Mouse (Mus musculus) limb, embryonic 12.5 days (tissue): ENCODE measurements around the gene Hebp1. TPM values are rescaled to one million over a fixed set of nuclear protein-coding genes. Genes with fewer than 3 reads are reported as not detected.
A peak's percentile ranks its signal among the peaks of the same experiment; 100 is the strongest.

Source experiments
- ATAC-seq: fragments of 200-750 bp; cut with Nextera tagmentation; 2 replicates; pipeline ENCODE4 v1.8.0; 2017; ENCODE audit warnings: low read depth, moderate TSS enrichment; ENCODE audit not compliant: insufficient number of reproducible peaks, insufficient read depth, low FRiP score, low TSS enrichment
- H3K27ac ChIP-seq: fragments of 300-500 bp; sonication (generic); 2 replicates; pipeline ENCODE4 v1.5.1; 2016; ENCODE audit warnings: mild to moderate bottlenecking, moderate library complexity
- H3K27me3 ChIP-seq: fragments of 300-500 bp; sonication (generic); 2 replicates; pipeline ENCODE4 v1.6.1; 2016; ENCODE audit warnings: mild to moderate bottlenecking, moderate library complexity
- H3K36me3 ChIP-seq: fragments of 300-500 bp; sonication (generic); 2 replicates; pipeline ENCODE4 v1.6.1; 2016; ENCODE audit warnings: mild to moderate bottlenecking, moderate library complexity
- H3K4me1 ChIP-seq: fragments of 300-500 bp; sonication (generic); replicated peaks from 2 replicates; pipeline ENCODE4 v1.6.1; 2016
- H3K4me2 ChIP-seq: fragments of 300-500 bp; sonication (generic); 2 replicates; pipeline ENCODE4 v1.6.1; 2016; ENCODE audit warnings: mild to moderate bottlenecking, moderate library complexity
- H3K4me3 ChIP-seq: fragments of 300-500 bp; sonication (generic); replicated peaks from 2 replicates; pipeline ENCODE4 v1.5.1; 2016; ENCODE audit warnings: mild to moderate bottlenecking
- H3K9ac ChIP-seq: fragments of 300-500 bp; sonication (generic); replicated peaks from 2 replicates; pipeline ENCODE4 v1.6.1; 2016; ENCODE audit warnings: mild to moderate bottlenecking, moderate library complexity
- H3K9me3 ChIP-seq: fragments of 300-500 bp; sonication (generic); 2 replicates; pipeline ENCODE4 v1.6.1; 2016; ENCODE audit warnings: mild to moderate bottlenecking, moderate library complexity
- WGBS: fragments of 180-500 bp; shearing (Covaris S2); methylation state at CpG from one replicate; pipeline ENCODE4 v1.1.7; 2016; 5-methylcytosine and 5-hydroxymethylcytosine counted together
- polyA plus RNA-seq: library from polyadenylated mRNA; unstranded; fragments of >200 nt; fragmentation: Nextera tagmentation; extraction: Ambion mirVana; gene quantifications from 2 replicates; pipeline ENCODE4 v1.2.1, GENCODE M21; 2016

Hebp1 gene
- polyA plus RNA-seq, 1 experiment from 2014 or later: 8.4 TPM

- 71% methylated on average over 4 of the region's 4 CpGs for whole genome bisulfite sequencing
- H3K4me2 ChIP-seq: no peak overlapping the region
- no peak overlapping the region for H3K27ac ChIP-seq
- no peaks in the 10 kb centered on the region for H3K36me3 ChIP-seq
- H3K4me1 ChIP-seq: no peaks in the 10 kb centered on the region
- no peaks in the 10 kb centered on the region for H3K27me3 ChIP-seq
- H3K4me3 ChIP-seq: no peak overlapping the region
- no peak overlapping the region for H3K9ac ChIP-seq
- no peaks in the 10 kb centered on the region for H3K9me3 ChIP-seq
- ATAC-seq: no peak
Observed at GRCm38 (mm10) chr6:135161356-135161755, 36.5 kb downstream of the Hebp1 start.

- H3K36me3 ChIP-seq: no peaks in the 10 kb centered on the region
- no peak overlapping the region for H3K4me3 ChIP-seq
- no peak overlapping the region for H3K4me2 ChIP-seq
- ATAC-seq: no peak
- 74% methylated on average over 4 of the region's 4 CpGs for WGBS
- H3K27me3 ChIP-seq: no peaks in the 10 kb centered on the region
- no peak overlapping the region for H3K9ac ChIP-seq
- H3K9me3 ChIP-seq: no peaks in the 10 kb centered on the region
- H3K27ac ChIP-seq: no peak overlapping the region
- H3K4me1 ChIP-seq: no peaks in the 10 kb centered on the region
Observed at GRCm38 (mm10) chr6:135158509-135158908, 39.3 kb downstream of the Hebp1 start.

- Histone ChIP-seq H3K4me1 (no peaks in the 10 kb centered on the region), H3K27me3 (no peaks in the 10 kb centered on the region), H3K9ac (no peak overlapping the region), H3K9me3 (peaks cover 4% of the 10 kb centered on the region; the same call in 1 of the 2 replicates), H3K4me3 (no peak overlapping the region), H3K4me2 (no peak overlapping the region), H3K36me3 (no peaks in the 10 kb centered on the region), H3K27ac (no peak overlapping the region)
- ATAC-seq: no peak
- WGBS: 72% methylated on average over 4 of the region's 4 CpGs
Observed at GRCm38 (mm10) chr6:135157496-135157895, 40.3 kb downstream of the Hebp1 start.

GRCm38 (mm10) chr6:135156597-135156996 lies 41.2 kb downstream of the Hebp1 start:
- no peak overlapping the region for H3K4me3 ChIP-seq
- WGBS: 79% methylated on average over 8 of the region's 8 CpGs
- no peak; the same call in 1 of the 2 replicates for ATAC-seq

GRCm38 (mm10) chr6:135153719-135154118 lies 44.1 kb downstream of the Hebp1 start:
- Histone ChIP-seq H3K9ac (no peak overlapping the region), H3K9me3 (peaks cover 4% of the 10 kb centered on the region; the same call in 1 of the 2 replicates), H3K4me1 (0 out of 2 replicates have a peak, but pooled peaks cover 8% of the 10 kb centered on the region), H3K36me3 (no peaks in the 10 kb centered on the region), H3K27me3 (no peaks in the 10 kb centered on the region), H3K4me3 (no peak overlapping the region), H3K4me2 (no peak overlapping the region), H3K27ac (no peak overlapping the region)
- 88% methylated on average over 5 of the region's 5 CpGs for WGBS
- ATAC-seq: no peak

More at GRCm38 (mm10) chr6:135156597-135156996, 41.2 kb downstream of the Hebp1 start:
- Histone ChIP-seq H3K4me2 (no peak overlapping the region), H3K36me3 (no peaks in the 10 kb centered on the region), H3K4me1 (no peaks in the 10 kb centered on the region), H3K9ac (no peak overlapping the region), H3K27ac (no peak overlapping the region), H3K27me3 (no peaks in the 10 kb centered on the region), H3K9me3 (peaks cover 4% of the 10 kb centered on the region; the same call in 1 of the 2 replicates)

- Histone ChIP-seq H3K27me3 (no peaks in the 10 kb centered on the region), H3K9me3 (peaks cover 4% of the 10 kb centered on the region; the same call in 1 of the 2 replicates), H3K4me2 (no peak overlapping the region), H3K9ac (no peak overlapping the region), H3K36me3 (no peaks in the 10 kb centered on the region), H3K4me3 (no peak overlapping the region), H3K4me1 (0 out of 2 replicates have a peak, but pooled peaks cover 8% of the 10 kb centered on the region), H3K27ac (no peak overlapping the region)
- ATAC-seq: no peak
- 31% methylated on average over 5 of the region's 5 CpGs for WGBS
Observed at GRCm38 (mm10) chr6:135150311-135150710, 47.5 kb downstream of the Hebp1 start.

- no peaks in the 10 kb centered on the region for H3K36me3 ChIP-seq
- no peak for ATAC-seq
- WGBS: 79% methylated on average over 4 of the region's 4 CpGs
- H3K9me3 ChIP-seq: peaks cover 4% of the 10 kb centered on the region; the same call in 1 of the 2 replicates
- 0 out of 2 replicates have a peak, but pooled peaks cover 8% of the 10 kb centered on the region for H3K4me1 ChIP-seq
- no peak overlapping the region for H3K4me3 ChIP-seq
- H3K4me2 ChIP-seq: no peak overlapping the region
- H3K9ac ChIP-seq: no peak overlapping the region
- no peaks in the 10 kb centered on the region for H3K27me3 ChIP-seq
- H3K27ac ChIP-seq: no peak overlapping the region
Observed at GRCm38 (mm10) chr6:135149722-135150121, 48.1 kb downstream of the Hebp1 start.

GRCm38 (mm10) chr6:135149175-135149574 lies 48.6 kb downstream of the Hebp1 start:
- no peak overlapping the region for H3K27ac ChIP-seq
- H3K4me2 ChIP-seq: no peak overlapping the region
- no peak overlapping the region for H3K4me3 ChIP-seq
- 78% methylated on average over 4 of the region's 4 CpGs for WGBS
- ATAC-seq: no peak
- no peak overlapping the region for H3K9ac ChIP-seq
- H3K4me1 ChIP-seq: 0 out of 2 replicates have a peak, but pooled peaks cover 8% of the 10 kb centered on the region
- H3K9me3 ChIP-seq: peaks cover 4% of the 10 kb centered on the region; the same call in 1 of the 2 replicates
- no peaks in the 10 kb centered on the region for H3K36me3 ChIP-seq
- H3K27me3 ChIP-seq: no peaks in the 10 kb centered on the region

GRCm38 (mm10) chr6:135148506-135148905 lies 49.3 kb downstream of the Hebp1 start:
- WGBS: 46% methylated on average over 1 of the region's 1 CpGs
- ATAC-seq: 0 out of 2 replicates have a peak, but pooled peaks have one; percentile 35
- H3K9me3 ChIP-seq: peaks cover 4% of the 10 kb centered on the region; the same call in 1 of the 2 replicates

GRCm38 (mm10) chr6:135145976-135146375 lies 51.8 kb downstream of the Hebp1 start:
- H3K4me2 ChIP-seq: no peak overlapping the region
- WGBS: 90% methylated on average over 5 of the region's 5 CpGs
- no peak for ATAC-seq

More at GRCm38 (mm10) chr6:135148506-135148905, 49.3 kb downstream of the Hebp1 start:
- H3K4me2 ChIP-seq: no peak overlapping the region
- H3K4me3 ChIP-seq: no peak overlapping the region
- H3K27me3 ChIP-seq: no peaks in the 10 kb centered on the region
- H3K36me3 ChIP-seq: no peaks in the 10 kb centered on the region
- H3K4me1 ChIP-seq: 0 out of 2 replicates have a peak, but pooled peaks cover 8% of the 10 kb centered on the region
- no peak overlapping the region for H3K27ac ChIP-seq
- H3K9ac ChIP-seq: no peak overlapping the region

GRCm38 (mm10) chr6:135144516-135144915 lies 53.3 kb downstream of the Hebp1 start:
- Histone ChIP-seq H3K4me3 (no peak overlapping the region), H3K4me2 (no peak overlapping the region), H3K9ac (no peak overlapping the region), H3K4me1 (peaks cover 22% of the 10 kb centered on the region), H3K9me3 (no peaks in the 10 kb centered on the region), H3K27ac (no peak overlapping the region), H3K36me3 (no peaks in the 10 kb centered on the region), H3K27me3 (no peaks in the 10 kb centered on the region)
- 6% methylated on average over 3 of the region's 3 CpGs for WGBS
- ATAC-seq: no peak

More at GRCm38 (mm10) chr6:135145976-135146375, 51.8 kb downstream of the Hebp1 start:
- Histone ChIP-seq H3K27me3 (no peaks in the 10 kb centered on the region), H3K27ac (no peak overlapping the region), H3K36me3 (no peaks in the 10 kb centered on the region), H3K9me3 (no peaks in the 10 kb centered on the region), H3K4me3 (no peak overlapping the region), H3K9ac (no peak overlapping the region), H3K4me1 (peaks cover 20% of the 10 kb centered on the region)

- H3K36me3 ChIP-seq: no peaks in the 10 kb centered on the region
- 96% methylated on average over 5 of the region's 5 CpGs for WGBS
- no peaks in the 10 kb centered on the region for H3K27me3 ChIP-seq
- H3K9me3 ChIP-seq: no peaks in the 10 kb centered on the region
- no peak overlapping the region for H3K4me3 ChIP-seq
- no peak overlapping the region for H3K27ac ChIP-seq
- peaks cover 27% of the 10 kb centered on the region for H3K4me1 ChIP-seq
- no peak overlapping the region for H3K4me2 ChIP-seq
- H3K9ac ChIP-seq: no peak overlapping the region
- ATAC-seq: no peak
Observed at GRCm38 (mm10) chr6:135143151-135143550, 54.7 kb downstream of the Hebp1 start.
